Mouse (Mus musculus) neural tube, embryonic 14.5 days (tissue): Measurements from ENCODE around the gene Lrsam1. TPM values are rescaled to one million over a fixed set of nuclear protein-coding genes. Genes with fewer than 3 reads are reported as not detected.
A peak's percentile ranks its signal among the peaks of the same experiment; 100 is the strongest.

ENCODE experiments used
- ATAC-seq: fragments of 200-750 bp; cut with Nextera tagmentation; 2 replicates; pipeline ENCODE4 v1.8.0; 2017; ENCODE audit warnings: low read depth, mild to moderate bottlenecking, moderate TSS enrichment, moderate library complexity
- H3K27ac ChIP-seq: fragments of 300-500 bp; sonication (generic); 2 replicates; pipeline ENCODE4 v1.5.1; 2014; ENCODE audit warnings: low read depth, mild to moderate bottlenecking, control low read depth, low read length, moderate library complexity, mixed read lengths
- H3K27me3 ChIP-seq: fragments of 300-500 bp; sonication (generic); 2 replicates; pipeline ENCODE4 v1.6.1; 2014; ENCODE audit warnings: low read length; ENCODE audit not compliant: control insufficient read depth, insufficient read depth
- H3K36me3 ChIP-seq: fragments of 300-500 bp; sonication (generic); 2 replicates; pipeline ENCODE4 v1.6.1; 2014; ENCODE audit warnings: low read length, mixed read lengths; ENCODE audit not compliant: control insufficient read depth, insufficient read depth
- H3K4me1 ChIP-seq: fragments of 300-500 bp; sonication (generic); 2 replicates; pipeline ENCODE4 v1.6.1; 2014; ENCODE audit warnings: low read length; ENCODE audit not compliant: control insufficient read depth, insufficient read depth
- H3K4me2 ChIP-seq: fragments of 300-500 bp; sonication (generic); 2 replicates; pipeline ENCODE4 v1.6.1; 2014; ENCODE audit warnings: mild to moderate bottlenecking, low read depth, low read length, control low read depth
- H3K4me3 ChIP-seq: fragments of 300-500 bp; sonication (generic); 2 replicates; pipeline ENCODE4 v1.5.1; 2014; ENCODE audit warnings: low read depth, low read length, control low read depth, mixed read lengths
- H3K9ac ChIP-seq: fragments of 300-500 bp; sonication (generic); replicated peaks from 2 replicates; pipeline ENCODE4 v1.6.1; 2014; ENCODE audit warnings: low read depth, mild to moderate bottlenecking, control low read depth, low read length, mixed read lengths
- H3K9me3 ChIP-seq: fragments of 300-500 bp; sonication (generic); 2 replicates; pipeline ENCODE4 v1.6.1; 2016; ENCODE audit warnings: low read length; ENCODE audit not compliant: control insufficient read depth
- WGBS: fragments of 180-500 bp; shearing (Covaris S2); extraction: QIAGEN DNeasy Blood & Tissue Kit; methylation state at CpG from one replicate; pipeline ENCODE4 v1.1.7; 2014; 5-methylcytosine and 5-hydroxymethylcytosine counted together
- polyA plus RNA-seq: library from polyadenylated mRNA; unstranded; fragments of >200 nt; fragmentation: Nextera tagmentation; extraction: Ambion mirVana; gene quantifications from 2 replicates; pipeline ENCODE4 v1.2.1, GENCODE M21; 2014

The Lrsam1 gene
- polyA plus RNA-seq, 1 experiment from 2014 or later, result 19.3 TPM

DNA sequence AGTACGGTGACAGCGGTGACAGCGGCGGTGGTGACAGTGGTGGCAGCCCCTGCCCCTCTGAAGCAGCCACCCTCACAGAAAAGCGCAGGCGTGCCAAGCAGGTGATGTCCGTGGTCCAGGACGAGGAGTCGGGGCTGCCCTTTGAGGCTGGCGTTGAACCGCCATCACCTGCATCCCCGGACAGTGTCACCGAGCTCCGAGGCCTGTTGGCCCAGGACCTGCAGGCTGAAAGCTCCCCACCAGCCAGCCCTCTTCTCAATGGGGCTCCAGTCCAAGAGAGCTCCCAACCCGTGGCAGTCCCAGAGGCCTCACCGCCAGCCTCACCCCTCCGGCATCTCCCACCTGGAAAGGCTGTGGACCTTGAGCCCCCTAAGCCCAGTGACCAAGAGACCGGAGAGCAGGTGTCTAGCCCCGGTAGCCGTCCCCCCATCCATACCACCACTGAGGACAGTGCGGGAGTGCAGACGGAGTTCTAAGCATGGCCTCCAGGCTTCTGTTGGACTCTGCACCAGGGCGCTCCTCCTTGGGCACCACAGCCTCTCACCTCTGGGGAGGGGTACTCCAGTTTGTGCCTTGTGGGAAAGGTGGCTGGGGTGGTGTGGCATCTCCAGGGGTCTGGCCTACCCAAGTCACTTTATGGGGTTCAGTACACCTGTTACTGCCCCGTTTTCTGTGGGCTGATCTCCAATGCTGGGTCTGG is 37.7 kb downstream of the Lrsam1 start:
- Histone ChIP-seq H3K4me3 (no peak overlapping the region), H3K9me3 (no peaks in the 10 kb centered on the region), H3K4me2 (no peak overlapping the region), H3K9ac (no peak overlapping the region), H3K4me1 (no peaks in the 10 kb centered on the region), H3K27me3 (no peaks in the 10 kb centered on the region), H3K27ac (no peak overlapping the region), H3K36me3 (peaks cover 45% of the 10 kb centered on the region)
- WGBS, result 95% methylated on average over 24 of the region's 24 CpGs
- no peak for ATAC-seq

DNA sequence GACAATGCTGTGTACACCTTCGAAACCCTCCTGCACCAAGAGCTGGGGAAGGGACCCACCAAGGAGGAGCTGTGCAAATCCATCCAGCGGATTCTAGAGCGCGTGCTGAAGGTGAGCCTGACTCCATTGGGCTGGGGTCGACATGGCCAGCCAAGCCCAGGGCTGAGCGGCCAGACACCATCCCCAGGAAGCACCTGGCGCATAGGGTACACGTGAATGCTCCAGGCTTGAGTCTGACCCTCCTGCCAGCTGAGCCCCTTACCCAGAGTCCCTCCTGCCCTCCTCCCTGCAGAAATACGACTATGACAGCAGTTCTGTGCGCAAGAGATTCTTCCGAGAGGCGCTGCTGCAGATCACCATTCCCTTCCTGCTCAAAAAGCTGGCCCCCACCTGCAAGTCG is 38.9 kb downstream of the Lrsam1 start:
- Histone ChIP-seq H3K4me1 (no peaks in the 10 kb centered on the region), H3K9ac (no peak overlapping the region), H3K36me3 (peaks cover 45% of the 10 kb centered on the region), H3K4me2 (no peak overlapping the region), H3K4me3 (no peak overlapping the region), H3K9me3 (no peaks in the 10 kb centered on the region), H3K27ac (no peak overlapping the region), H3K27me3 (no peaks in the 10 kb centered on the region)
- WGBS, result 92% methylated on average over 13 of the region's 13 CpGs
- ATAC-seq, result no peak

DNA sequence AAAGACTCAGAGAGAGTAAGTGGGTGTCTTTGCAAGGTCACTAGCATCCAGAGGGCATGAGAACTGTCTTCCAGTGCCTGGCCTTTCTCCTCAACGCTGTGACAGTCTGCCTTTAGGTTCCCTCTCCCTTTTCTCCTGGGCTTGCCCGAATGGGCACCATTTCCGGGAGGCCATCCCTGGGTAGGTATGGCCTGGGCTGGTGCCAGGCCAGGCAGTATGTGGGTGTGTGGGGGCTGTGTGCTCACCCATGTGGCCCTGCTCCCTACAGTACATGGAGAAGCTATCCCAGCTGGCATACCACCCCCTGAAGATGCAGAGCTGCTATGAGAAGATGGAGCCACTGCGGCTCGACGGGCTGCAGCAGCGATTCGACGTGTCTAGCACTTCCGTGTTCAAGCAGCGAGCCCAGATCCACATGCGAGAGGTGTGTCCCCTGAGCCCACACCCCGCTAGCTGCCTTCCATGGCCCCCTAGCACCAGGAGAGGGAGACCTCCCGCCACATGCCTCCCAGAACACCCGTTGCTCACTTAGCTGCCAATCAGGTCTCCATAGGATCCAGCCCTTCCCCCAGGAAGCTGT is 39.5 kb downstream of the Lrsam1 start:
- Histone ChIP-seq H3K27ac (no peak overlapping the region), H3K27me3 (no peaks in the 10 kb centered on the region), H3K9me3 (no peaks in the 10 kb centered on the region), H3K4me2 (no peak overlapping the region), H3K9ac (no peak overlapping the region), H3K4me1 (no peaks in the 10 kb centered on the region), H3K4me3 (no peak overlapping the region), H3K36me3 (peaks cover 45% of the 10 kb centered on the region)
- no peak for ATAC-seq
- WGBS, result 92% methylated on average over 15 of the region's 15 CpGs

DNA sequence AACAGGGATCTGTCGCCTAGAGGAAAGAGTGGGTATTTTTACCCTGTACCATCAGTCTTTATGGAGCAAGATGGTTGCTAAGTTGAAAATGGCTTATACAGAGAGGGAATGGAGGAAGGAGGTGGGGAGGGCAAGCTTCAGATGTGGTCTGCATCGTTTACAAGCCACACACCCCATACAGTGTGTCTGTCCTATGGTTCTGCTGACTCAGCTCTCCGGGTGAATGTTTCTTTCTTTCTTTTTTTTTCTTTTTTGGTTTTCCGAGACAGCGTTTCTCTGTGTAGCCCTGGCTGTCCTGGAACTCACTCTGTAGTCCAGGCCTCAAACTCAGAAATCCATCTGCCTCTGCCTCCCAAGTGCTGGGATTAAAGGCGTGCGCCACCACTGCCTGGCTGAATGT is 40.2 kb downstream of the Lrsam1 start:
- H3K27ac ChIP-seq, result no peak overlapping the region
- WGBS, result 83% methylated on average over 7 of the region's 7 CpGs
- H3K4me1 ChIP-seq, result no peaks in the 10 kb centered on the region
- ATAC-seq, result no peak
- no peak overlapping the region for H3K9ac ChIP-seq
- H3K9me3 ChIP-seq, result no peaks in the 10 kb centered on the region
- peaks cover 45% of the 10 kb centered on the region for H3K36me3 ChIP-seq
- H3K4me2 ChIP-seq, result no peak overlapping the region
- no peak overlapping the region for H3K4me3 ChIP-seq
- no peaks in the 10 kb centered on the region for H3K27me3 ChIP-seq

DNA sequence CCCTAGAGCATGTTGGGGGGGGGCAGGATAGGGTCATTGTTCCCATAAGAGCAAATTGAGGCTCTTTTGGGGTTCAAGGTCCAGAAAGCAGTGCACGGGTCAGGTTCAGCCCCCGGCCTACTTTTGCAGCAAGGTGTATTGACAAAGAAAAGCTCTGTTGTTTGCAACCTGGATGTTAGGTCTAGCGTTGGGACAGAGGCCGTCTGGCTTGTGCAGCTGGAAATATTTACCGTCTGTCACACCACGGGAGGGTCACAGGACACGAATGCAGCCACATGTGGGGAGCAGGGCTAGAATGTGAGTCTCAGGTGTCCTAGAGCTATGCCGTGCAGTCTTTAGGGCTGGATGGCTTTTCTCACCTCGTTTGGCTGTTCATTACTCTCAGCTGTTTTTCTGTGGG is 43.0 kb downstream of the Lrsam1 start:
- H3K4me2 ChIP-seq, result no peak overlapping the region
- H3K27ac ChIP-seq, result no peak overlapping the region
- no peaks in the 10 kb centered on the region for H3K27me3 ChIP-seq
- ATAC-seq, result no peak
- H3K4me1 ChIP-seq, result no peaks in the 10 kb centered on the region
- no peak overlapping the region for H3K9ac ChIP-seq
- H3K36me3 ChIP-seq, result peaks cover 37% of the 10 kb centered on the region
- H3K9me3 ChIP-seq, result no peaks in the 10 kb centered on the region
- no peak overlapping the region for H3K4me3 ChIP-seq
- 77% methylated on average over 9 of the region's 9 CpGs for WGBS

DNA sequence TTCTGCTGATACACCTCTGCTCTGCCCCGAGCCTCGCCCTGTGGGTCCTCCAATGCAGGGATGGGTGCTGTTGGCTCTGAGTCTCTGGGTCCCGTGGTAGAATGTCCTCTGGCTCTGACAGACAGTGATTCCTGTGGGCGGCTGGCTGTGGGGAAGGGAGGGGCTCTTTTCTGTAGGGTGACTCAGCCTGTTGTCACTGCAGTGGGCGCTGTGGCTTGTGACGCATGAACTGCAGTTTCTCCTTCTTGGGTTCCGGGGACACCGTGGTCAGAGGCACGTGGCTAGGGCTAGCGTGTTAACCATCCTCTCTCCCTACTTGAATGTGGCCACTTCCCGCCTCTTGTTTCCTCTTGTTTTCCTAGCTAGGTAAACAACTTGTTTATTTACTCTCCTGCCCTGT is 43.9 kb downstream of the Lrsam1 start:
- Histone ChIP-seq H3K9ac (no peak overlapping the region), H3K4me2 (no peak overlapping the region), H3K27me3 (no peaks in the 10 kb centered on the region), H3K9me3 (no peaks in the 10 kb centered on the region), H3K4me1 (no peaks in the 10 kb centered on the region), H3K36me3 (peaks cover 28% of the 10 kb centered on the region), H3K4me3 (no peak overlapping the region), H3K27ac (no peak overlapping the region)
- 85% methylated on average over 11 of the region's 11 CpGs for WGBS
- no peak for ATAC-seq

DNA sequence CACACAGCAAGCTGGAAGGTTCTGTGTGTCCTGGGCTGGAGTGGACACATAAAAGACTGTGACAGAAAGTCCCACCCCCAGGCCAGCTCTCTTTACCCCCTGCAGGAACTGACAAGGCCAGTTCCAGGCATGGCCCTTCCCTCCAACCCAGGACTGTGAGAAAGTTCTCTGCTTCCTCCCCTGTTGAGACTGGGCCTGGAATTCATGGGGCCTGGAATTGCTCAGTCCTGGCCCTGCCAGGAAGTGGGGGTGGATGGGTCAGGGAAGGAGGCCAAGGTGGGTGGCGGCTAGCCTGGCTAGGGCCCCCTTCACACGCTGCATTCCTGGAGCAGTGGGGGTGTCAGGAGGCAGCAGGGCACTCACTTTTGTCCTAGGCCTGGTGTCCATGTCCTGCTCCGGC is 46.5 kb downstream of the Lrsam1 start:
- Histone ChIP-seq H3K9me3 (no peaks in the 10 kb centered on the region), H3K4me2 (no peak overlapping the region), H3K4me3 (no peak overlapping the region), H3K27ac (no peak overlapping the region; the same call in 1 of the 2 replicates), H3K9ac (no peak overlapping the region), H3K4me1 (no peaks in the 10 kb centered on the region), H3K36me3 (peaks cover 18% of the 10 kb centered on the region), H3K27me3 (no peaks in the 10 kb centered on the region)
- WGBS, result 50% methylated on average over 3 of the region's 3 CpGs
- peak; percentile 29; the same call in 1 of the 2 replicates for ATAC-seq

DNA sequence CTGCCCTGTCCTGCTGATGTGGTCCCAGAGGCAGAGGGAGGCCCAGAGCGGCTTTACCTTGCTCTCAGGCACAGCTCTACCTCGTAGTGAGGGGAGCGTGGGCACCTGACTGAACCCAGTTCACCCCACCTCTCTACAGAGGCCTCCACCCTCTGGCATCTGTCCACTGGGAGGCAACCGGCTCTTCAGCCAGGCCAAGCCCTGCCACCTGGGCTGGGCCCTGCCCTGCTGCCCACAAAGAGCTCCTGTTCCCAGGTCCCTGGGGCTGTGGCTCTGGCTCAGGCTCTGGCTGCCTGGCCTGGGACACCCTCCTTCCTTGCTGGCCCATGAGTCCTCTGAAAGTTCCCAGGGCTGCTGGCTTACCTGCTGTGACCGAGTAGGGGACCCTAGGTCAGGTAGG is 47.1 kb downstream of the Lrsam1 start:
- Histone ChIP-seq H3K27ac (peak overlapping the region; percentile 55), H3K27me3 (no peaks in the 10 kb centered on the region), H3K9ac (no peak overlapping the region), H3K4me3 (no peak overlapping the region), H3K4me2 (no peak overlapping the region), H3K4me1 (no peaks in the 10 kb centered on the region), H3K36me3 (peaks cover 13% of the 10 kb centered on the region), H3K9me3 (no peaks in the 10 kb centered on the region)
- 70% methylated on average over 5 of the region's 5 CpGs for WGBS
- ATAC-seq, result no peak

DNA sequence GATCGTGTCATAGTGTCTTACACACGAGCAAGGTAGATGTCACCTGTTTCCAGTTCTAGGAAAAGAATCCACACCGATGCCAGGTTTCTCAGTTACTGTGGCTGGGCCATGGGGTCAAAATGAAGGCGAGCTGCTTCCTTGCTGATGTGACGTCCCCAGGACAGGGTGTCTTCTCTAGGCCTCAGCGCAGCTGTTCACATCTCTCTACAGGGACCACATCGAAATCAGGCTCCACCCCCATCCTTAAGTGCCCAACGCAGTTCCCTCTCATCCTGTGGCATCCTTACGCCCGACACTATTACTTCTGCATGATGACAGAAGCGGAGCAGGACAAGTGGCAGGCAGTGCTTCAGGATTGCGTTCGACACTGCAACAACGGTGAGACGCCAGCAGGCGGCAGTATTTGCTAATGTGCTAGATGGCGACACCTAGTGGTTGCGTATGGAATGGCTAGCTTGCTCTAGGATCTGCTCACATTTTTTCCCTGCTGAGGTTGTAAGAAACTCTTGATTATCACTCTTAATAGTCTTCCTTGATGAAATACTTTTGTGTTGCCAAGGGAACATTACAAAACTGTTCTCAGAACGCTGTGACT is 49.1 kb downstream of the Lrsam1 start:
- 32% methylated on average over 19 of the region's 19 CpGs for WGBS
- H3K27ac ChIP-seq, result no peak overlapping the region

More for the DNA sequence above, 49.1 kb downstream of the Lrsam1 start:
- H3K9ac ChIP-seq, result no peak overlapping the region
- ATAC-seq, result no peak; the same call in 1 of the 2 replicates
- H3K4me2 ChIP-seq, result no peak overlapping the region
- H3K9me3 ChIP-seq, result no peaks in the 10 kb centered on the region
- H3K4me3 ChIP-seq, result no peak overlapping the region
- no peaks in the 10 kb centered on the region for H3K27me3 ChIP-seq
- H3K4me1 ChIP-seq, result peaks cover 5% of the 10 kb centered on the region; the same call in 1 of the 2 replicates
- H3K36me3 ChIP-seq, result peaks cover 7% of the 10 kb centered on the region
